In genomic region chr14:76152162-76153002, GRCm38 (mm10) we compare ENCODE assay signal across 8 mouse cellular contexts. TPM values are rescaled to one million over a fixed set of nuclear protein-coding genes. Genes with fewer than 3 reads are reported as not detected.
A peak's percentile ranks its signal among the peaks of the same experiment; 100 is the strongest.
DNase-seq lines count a peak whose midpoint lies in the region; ATAC-seq lines count a peak whose summit lies in the region.

No protein-coding gene starts in this region.

- peak; percentile 96 for ATAC-seq in hindbrain, embryonic 12.5 days (ENCODE audit: low FRiP score)

- no peaks in the 10 kb centered on the region for H3K27me3 ChIP-seq in hindbrain, embryonic 12.5 days

- H3K9ac ChIP-seq in hindbrain, embryonic 12.5 days = peak overlapping the region; percentile 81

- no peaks in the 10 kb centered on the region for H3K9me3 ChIP-seq in hindbrain, embryonic 12.5 days (replicated peaks)

- H3K36me3 ChIP-seq in hindbrain, embryonic 12.5 days = no peaks in the 10 kb centered on the region

- WGBS in hindbrain, embryonic 12.5 days = under 1% methylated on average over 41 of the region's 41 CpGs

- peaks cover 13% of the 10 kb centered on the region for H3K4me1 ChIP-seq in hindbrain, embryonic 12.5 days

- DNase-seq in NIH3T3 (ENCODE audit: low read depth) = peak; percentile 95
- DNase-seq in cerebellum, postnatal 10 days = peak; percentile 96 to 97
- peak; percentile 87 to 95 for DNase-seq in frontal cortex, postnatal 10 days (ENCODE audit: low spot score in 2 of 2)
- peak; percentile 99 for DNase-seq in layer of hippocampus, postnatal 14 days (ENCODE audit: low spot score in 2 of 2)
- peak; percentile 97 for DNase-seq in lung, postnatal 14 days
- peak; percentile 94 for DNase-seq in retina, adult 2 months (ENCODE audit: low read depth, low spot score)
- peak; percentile 88 to 90 for DNase-seq in thymus, postnatal 36 days

- H3K27ac ChIP-seq in hindbrain, embryonic 12.5 days = peak overlapping the region; percentile 96

- peak overlapping the region; percentile 63 for H3K4me2 ChIP-seq in hindbrain, embryonic 12.5 days (replicated peaks)

- peak overlapping the region; percentile 59 for H3K4me3 ChIP-seq in hindbrain, embryonic 12.5 days

RNA-seq across cellular contexts. Expression of gene Nufip1, which starts 41.7 kb away (rescaled TPM):
- polyA plus RNA-seq in hindbrain, embryonic 12.5 days (2016; fragmentation: Nextera tagmentation; extraction: Ambion mirVana) = 15.3 and 16.0 TPM in 2 replicates
- total RNA-seq in layer of hippocampus, postnatal 14 days (2021) = 1 to 10 TPM; 7.8 to 8.1 TPM

RNA-seq across cellular contexts. Expression of gene Gpalpp1, which starts 41.8 kb away (rescaled TPM):
- 18.5 and 18.8 TPM in 2 replicates for polyA plus RNA-seq in hindbrain, embryonic 12.5 days (2016; fragmentation: Nextera tagmentation; extraction: Ambion mirVana)
- 10 to 100 TPM; 20.9 to 22.4 TPM for total RNA-seq in layer of hippocampus, postnatal 14 days (2021)

Comparison
In these comparisons a context has a peak if more than half of its experiments do, and no peak if none do; other contexts are left out.
1. Peak in every context shown above with its lines: DNase-seq, ATAC-seq, H3K4me3 ChIP-seq and H3K27ac ChIP-seq.